Mouse (Mus musculus): ENCODE results near the gene Tmem221. TPM values are rescaled to one million over a fixed set of nuclear protein-coding genes. Genes with fewer than 3 reads are reported as not detected.

Gene Tmem221
- total RNA-seq, 2 experiments from 2014 or later: 0.20 TPM; not detected in 1

- no peak for DNase-seq (ENCODE audit: low spot score in 2 of 2)
These were observed 45.5 kb downstream of the Tmem221 start for GRCm38 (mm10) chr8:71513018-71513754.

GRCm38 (mm10) chr8:71511644-71512043, 47.0 kb downstream of the Tmem221 start, which contains the start of gene Plvap:
Gene Plvap, minus strand, starts transcription at chr8:71511752.
- DNase-seq (ENCODE audit: low spot score in 2 of 2): no peak

- no peak for DNase-seq (ENCODE audit: low spot score in 2 of 2)
These were observed 49.4 kb downstream of the Tmem221 start for GRCm38 (mm10) chr8:71509316-71509715.

GRCm38 (mm10) chr8:71507589-71508104, 51.0 kb downstream of the Tmem221 start:
- DNase-seq (ENCODE audit: low spot score in 2 of 2): peak; percentile 71 to 90

- DNase-seq (ENCODE audit: low spot score in 2 of 2): no peak
These were observed 52.7 kb downstream of the Tmem221 start for GRCm38 (mm10) chr8:71505979-71506378.

GRCm38 (mm10) chr8:71505326-71505725, 53.3 kb downstream of the Tmem221 start:
- DNase-seq (ENCODE audit: low spot score in 2 of 2): no peak

GRCm38 (mm10) chr8:71504349-71504748, 54.3 kb downstream of the Tmem221 start:
- DNase-seq (ENCODE audit: low spot score in 2 of 2): no peak

Other genes with a start within 250 kb of the Tmem221 start
- gene Use1, start 192.0 kb downstream of the Tmem221 start, total RNA-seq (2021): 100 to 1,000 TPM; 111 to 127 TPM
- gene Ocel1, start 187.6 kb downstream of the Tmem221 start, total RNA-seq (2021): 10 to 100 TPM; 14.3 to 17.9 TPM
- gene Nr2f6, start 176.9 kb downstream of the Tmem221 start, total RNA-seq (2021): 10 to 100 TPM; 44.6 to 46.5 TPM
- 1 to 10 TPM; 3.3 TPM for gene Ushbp1, start 163.1 kb downstream of the Tmem221 start, total RNA-seq (2021)
- gene Babam1, start 162.0 kb downstream of the Tmem221 start, total RNA-seq (2021): 100 to 1,000 TPM in 1 of 2 experiments, 10 to 100 TPM in 1; 94.1 to 103 TPM
- under 1 TPM; 0.22 to 0.25 TPM for gene Ankle1, start 152.9 kb downstream of the Tmem221 start, total RNA-seq (2021)
- gene Abhd8, start 95.2 kb downstream of the Tmem221 start, total RNA-seq (2021): 100 to 1,000 TPM; 287 to 312 TPM
- 10 to 100 TPM; 48.1 to 48.9 TPM for gene Mrpl34, start 93.9 kb downstream of the Tmem221 start, total RNA-seq (2021)
- 10 to 100 TPM; 82.5 to 91.6 TPM for gene Dda1, start 89.7 kb downstream of the Tmem221 start, total RNA-seq (2021)
- gene Ano8, start 72.9 kb downstream of the Tmem221 start, total RNA-seq (2021): 10 to 100 TPM; 48.4 to 49.2 TPM
- 10 to 100 TPM; 30.4 to 36.1 TPM for gene Gtpbp3, start 70.8 kb downstream of the Tmem221 start, total RNA-seq (2021)
- 1 to 10 TPM; 7.4 to 7.9 TPM for gene Plvap, start 47.1 kb downstream of the Tmem221 start, total RNA-seq (2021)
- not detected for gene Ccdc194, start 33.2 kb downstream of the Tmem221 start, total RNA-seq (2021)
- gene Bst2, start 21.4 kb downstream of the Tmem221 start, total RNA-seq (2021): 1 to 10 TPM; 3.8 to 5.4 TPM
- 10 to 100 TPM; 29.9 to 37.9 TPM for gene Mvb12a, start 15.9 kb downstream of the Tmem221 start, total RNA-seq (2021)
- gene Nxnl1, start 7.7 kb upstream of the Tmem221 start, total RNA-seq (2021): under 1 TPM; 0.12 to 0.15 TPM
- gene Slc27a1, start 10.0 kb upstream of the Tmem221 start, total RNA-seq (2021): 100 to 1,000 TPM; 105 to 126 TPM
- gene Pgls, start 33.3 kb upstream of the Tmem221 start, total RNA-seq (2021): 10 to 100 TPM; 32.0 to 33.1 TPM
- 1 to 10 TPM; 2.5 to 3.1 TPM for gene Fam129c, start 38.8 kb upstream of the Tmem221 start, total RNA-seq (2021)
- 10 to 100 TPM; 53.7 to 54.1 TPM for gene Colgalt1, start 52.1 kb upstream of the Tmem221 start, total RNA-seq (2021)
- 100 to 1,000 TPM; 226 to 246 TPM for gene Unc13a, start 112.9 kb upstream of the Tmem221 start, total RNA-seq (2021)
- gene Jak3, start 117.4 kb upstream of the Tmem221 start, total RNA-seq (2021): 1 to 10 TPM; 3.7 to 4.4 TPM
- 1 to 10 TPM; 1.7 to 1.8 TPM for gene Insl3, start 130.3 kb upstream of the Tmem221 start, total RNA-seq (2021)
- under 1 TPM; 0.33 to 0.59 TPM for gene B3gnt3, start 142.9 kb upstream of the Tmem221 start, total RNA-seq (2021)
- 10 to 100 TPM; 94.9 to 99.9 TPM for gene Fcho1, start 166.8 kb upstream of the Tmem221 start, total RNA-seq (2021)

Measured in layer of hippocampus, adult 18-20 months (tissue).